Mouse (Mus musculus) erythroblast, embryonic 14.5 days (primary cell): ENCODE data around the gene Hhip.

Source experiments
- GATA1 ChIP-seq: IDR thresholded peaks from 2 replicates; pipeline ENCODE4 v1.6.1; 2012; ENCODE audit warnings: low read length, inconsistent platforms, mixed read lengths
- TAL1 ChIP-seq: IDR thresholded peaks from 3 replicates; pipeline ENCODE4 v1.6.1; 2012; ENCODE audit warnings: low read length, inconsistent platforms, mixed read lengths

DNA sequence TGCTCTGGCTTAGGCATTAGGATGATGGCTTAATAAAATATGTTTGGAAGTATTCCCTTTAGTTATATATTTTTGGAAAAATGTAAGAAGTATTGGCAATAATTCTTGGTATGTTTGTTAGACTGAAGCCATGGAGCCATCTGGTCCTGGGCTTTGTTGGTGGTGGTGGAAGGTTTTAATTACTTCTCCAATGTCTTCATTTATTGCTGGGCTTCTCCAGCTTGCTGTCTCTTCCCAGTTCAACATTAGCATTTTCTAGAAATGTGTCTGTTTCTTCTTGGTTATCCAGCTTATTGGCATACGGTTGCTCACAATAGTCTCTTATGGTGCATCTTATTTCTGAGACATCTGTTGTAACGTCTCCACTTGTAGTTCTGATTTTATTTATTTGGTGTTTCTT lies 29.2 kb upstream of the Hhip start:
- TF ChIP-seq GATA1 = no peak
- TF ChIP-seq TAL1 = no peak
